Mouse (Mus musculus) ES-E14 (cell line): ENCODE data around the gene Gm609. TPM values are rescaled to one million over a fixed set of nuclear protein-coding genes. Genes with fewer than 3 reads are reported as not detected.

Experiments
- DNase-seq: peaks from one replicate; pipeline ENCODE4 v3.0.0-alpha.2; 2013; ENCODE audit warnings: low read depth, low spot score
- H3K27ac ChIP-seq: 2 replicates; pipeline ENCODE4 v1.5.1; 2012; ENCODE audit warnings: low read depth, mild to moderate bottlenecking, low read length, moderate library complexity, mixed read lengths; ENCODE audit not compliant: poor library complexity, insufficient read depth, severe bottlenecking
- H3K36me3 ChIP-seq: 2 replicates; pipeline ENCODE4 v1.6.1; 2012; ENCODE audit warnings: mild to moderate bottlenecking, low read length, moderate library complexity, mixed read lengths; ENCODE audit not compliant: control insufficient read depth, poor library complexity, insufficient read depth, severe bottlenecking
- H3K4me1 ChIP-seq, 2 experiments: fragments of 150-350 bp in 1 of 2; sonication (generic) in 1 of 2; 2 replicates each; pipeline ENCODE4 v1.6.1; 2012; ENCODE audit warnings: low read length in 2 of 2, mild to moderate bottlenecking in 1 of 2, mixed read lengths in 1 of 2; ENCODE audit not compliant: control insufficient read depth in 2 of 2, insufficient read depth in 2 of 2, poor library complexity in 1 of 2
- H3K4me3 ChIP-seq, 2 experiments: fragments of 150-350 bp in 1 of 2; sonication (generic) in 1 of 2; 2 replicates each; pipeline ENCODE4 v1.5.1; 2012; ENCODE audit warnings: low read length in 2 of 2, low read depth in 1 of 2, mild to moderate bottlenecking in 1 of 2, mixed read lengths in 1 of 2; ENCODE audit not compliant: insufficient read depth in 1 of 2, poor library complexity in 1 of 2, severe bottlenecking in 1 of 2
- H3K9ac ChIP-seq: 2 replicates; pipeline ENCODE4 v1.6.1; 2012; ENCODE audit warnings: low read depth, mild to moderate bottlenecking, low read length, mixed read lengths; ENCODE audit not compliant: poor library complexity, insufficient read depth, severe bottlenecking
- H3K9me3 ChIP-seq: fragments of 150-350 bp; sonication (generic); 2 replicates; pipeline ENCODE4 v1.6.1; 2012; ENCODE audit warnings: low read depth, mild to moderate bottlenecking, low read length; ENCODE audit not compliant: control insufficient read depth, insufficient read depth
- CHD2 ChIP-seq: IDR thresholded peaks from 2 replicates; pipeline ENCODE4 v1.6.1; 2014; ENCODE audit warnings: mild to moderate bottlenecking, low read depth, low read length, inconsistent platforms
- HCFC1 ChIP-seq: IDR thresholded peaks from 2 replicates; pipeline ENCODE4 v1.6.1; 2012; ENCODE audit warnings: low read length, inconsistent platforms, borderline replicate concordance; ENCODE audit not compliant: insufficient read depth
- MAFK ChIP-seq: IDR thresholded peaks from 2 replicates; pipeline ENCODE4 v1.6.1; 2014; ENCODE audit warnings: mild to moderate bottlenecking, low read depth, low read length, inconsistent platforms; ENCODE audit not compliant: insufficient read depth
- ZC3H11A ChIP-seq: IDR thresholded peaks from 2 replicates; pipeline ENCODE4 v1.6.1; 2012; ENCODE audit warnings: low read depth, mild to moderate bottlenecking, inconsistent platforms, low read length, borderline replicate concordance
- ZNF384 ChIP-seq: IDR thresholded peaks from 2 replicates; pipeline ENCODE4 v1.6.1; 2012; ENCODE audit warnings: low read depth, low read length, inconsistent platforms
- in situ Hi-C, 2 experiments: fragments of 600-800 bp; cut with MboI; formaldehyde crosslinking; loops; one replicate each; pipeline ENCODE4 v1.15.1; 2025; ENCODE audit warnings: low sequenced_read_pairs in 2 of 2, inconsistent platforms in 1 of 2; ENCODE audit not compliant: unreplicated experiment in 2 of 2
- total RNA-seq: library from RNA; depleted of rRNA; stranded (reverse); fragments of 300-350 nt; gene quantifications from 2 replicates; pipeline ENCODE4 v1.2.3, GENCODE M21; 2012; rRNA removed

Gm609 gene
- total RNA-seq, 1 experiment = not detected

- Histone ChIP-seq H3K4me1 (no peaks in the 10 kb centered on the region), H3K4me3 (no peak overlapping the region), H3K27ac (no peak overlapping the region), H3K36me3 (no peaks in the 10 kb centered on the region), H3K9me3 (no peaks in the 10 kb centered on the region), H3K9ac (no peak overlapping the region)
- in situ Hi-C loops = no loop called here
- TF ChIP-seq HCFC1 (no peak), CHD2 (no peak), ZC3H11A (no peak), ZNF384 (no peak), MAFK (no peak)
- no peak for DNase-seq
These were observed 129.2 kb downstream of the Gm609 start for GRCm38 (mm10) chr16:45363480-45364045.

Other genes with a start within 250 kb of the Gm609 start
- 1.2 and 13.3 TPM in 2 replicates for gene Cd200, start 83.9 kb downstream of the Gm609 start, total RNA-seq
- not detected in 2 replicates for gene Gm17783, start 39.1 kb upstream of the Gm609 start, total RNA-seq
- gene Slc9c1, start 42.3 kb upstream of the Gm609 start, total RNA-seq = not detected in 2 replicates
- gene Gcsam, start 117.4 kb upstream of the Gm609 start, total RNA-seq = not detected in 2 replicates
- gene BC016579, start 161.1 kb upstream of the Gm609 start, total RNA-seq = 0.21 and 0.27 TPM in 2 replicates
- 0.09 and 0.11 TPM in 2 replicates for gene Tmprss7, start 200.7 kb upstream of the Gm609 start, total RNA-seq
- 5.1 and 5.4 TPM in 2 replicates for gene Tagln3, start 231.6 kb upstream of the Gm609 start, total RNA-seq
- gene Abhd10, start 250.0 kb upstream of the Gm609 start, total RNA-seq = 13.2 and 16.0 TPM in 2 replicates